26 mouse cellular contexts compared by ENCODE assay signal in the genomic region with DNA sequence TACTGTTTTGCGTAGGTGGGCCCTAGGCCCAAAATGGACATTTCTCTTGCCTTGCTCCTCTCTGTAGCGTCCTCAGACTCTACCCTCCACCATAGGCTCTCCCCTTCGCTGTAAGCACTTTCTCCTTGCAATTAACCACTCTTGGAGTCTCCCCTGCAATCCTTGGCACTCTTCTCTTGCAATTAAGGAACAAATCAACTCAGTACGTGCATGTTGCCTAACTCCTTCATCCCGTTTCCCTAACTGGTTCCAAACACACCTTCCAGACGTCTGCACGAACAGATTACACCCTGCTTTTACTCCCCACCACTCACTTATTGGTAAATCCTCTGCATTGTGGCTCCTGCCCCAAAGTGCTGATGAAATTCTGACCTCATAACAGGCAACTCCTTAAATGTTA.
"Had no signal": no experiment of that assay in that cellular context is flagged by ENCODE, and none has a peak within 500 bp of the region (broad histone marks: within the 10 kb centered on the region; RNA-seq: fewer than 3 reads in every experiment).

No protein-coding gene starts in this region.

- DNase-seq: gastrocnemius, postnatal 25 days; heart, adult 2 months; heart, postnatal 10 days; heart, postnatal 4 days; kidney, adult 18-20 months; kidney, adult 8-10 months; kidney, postnatal 14 days; kidney, postnatal 36 days; layer of hippocampus, adult 9-11 months; layer of hippocampus, postnatal 36 days; left cerebral cortex, postnatal 4 days had no signal

- H3K4me3 ChIP-seq: heart, adult 2 months; heart, embryonic 10.5 days; heart, embryonic 12.5 days; hindbrain, embryonic 10.5 days; hindbrain, embryonic 12.5 days; intestine, embryonic 15.5 days; kidney, embryonic 15.5 days; limb, embryonic 13.5 days; limb, embryonic 15.5 days; liver, embryonic 12.5 days had no signal

- H3K36me3 ChIP-seq: heart, embryonic 10.5 days; heart, embryonic 12.5 days; hindbrain, embryonic 10.5 days; hindbrain, embryonic 12.5 days; intestine, embryonic 15.5 days; kidney, embryonic 15.5 days; limb, embryonic 13.5 days; limb, embryonic 15.5 days; liver, embryonic 12.5 days had no signal

- H3K27me3 ChIP-seq: heart, embryonic 12.5 days; hindbrain, embryonic 12.5 days; intestine, embryonic 15.5 days; kidney, embryonic 15.5 days; limb, embryonic 13.5 days; limb, embryonic 15.5 days; liver, embryonic 12.5 days had no signal

- H3K4me2 ChIP-seq: heart, embryonic 12.5 days; hindbrain, embryonic 12.5 days; hindbrain, embryonic 14.5 days; intestine, embryonic 15.5 days; kidney, embryonic 15.5 days; limb, embryonic 13.5 days; limb, embryonic 15.5 days; liver, embryonic 12.5 days had no signal

- H3K9ac ChIP-seq: heart, embryonic 12.5 days; hindbrain, embryonic 12.5 days; hindbrain, embryonic 14.5 days; intestine, embryonic 15.5 days; kidney, embryonic 15.5 days; limb, embryonic 13.5 days; limb, embryonic 15.5 days; liver, embryonic 12.5 days; liver, embryonic 14.5 days had no signal

- H3K4me1 ChIP-seq: hindbrain, embryonic 10.5 days; hindbrain, embryonic 12.5 days; kidney, embryonic 15.5 days; limb, embryonic 15.5 days; liver, embryonic 12.5 days had no signal

- H3K27ac ChIP-seq: heart, adult 2 months; heart, embryonic 10.5 days; hindbrain, embryonic 10.5 days; hindbrain, embryonic 12.5 days; hindbrain, embryonic 14.5 days; intestine, embryonic 15.5 days; kidney, embryonic 15.5 days; kidney, postnatal 0 days; limb, embryonic 13.5 days; limb, embryonic 15.5 days; liver, embryonic 12.5 days; liver, embryonic 14.5 days had no signal

- ATAC-seq: hindbrain, embryonic 16.5 days; inflammation-experienced regulatory T-cells, adult 6 months; intestine, embryonic 15.5 days; intestine, postnatal 0 days; liver, embryonic 12.5 days had no signal

- H3K9me3 ChIP-seq: heart, embryonic 10.5 days; heart, embryonic 12.5 days; hindbrain, embryonic 10.5 days; hindbrain, embryonic 12.5 days; intestine, embryonic 15.5 days; kidney, embryonic 15.5 days; limb, embryonic 13.5 days; limb, embryonic 15.5 days; liver, embryonic 12.5 days had no signal
